Mouse (Mus musculus) G1E-ER4 (cell line): Measurements from ENCODE around the gene Ston2. TPM values are rescaled to one million over a fixed set of nuclear protein-coding genes. Genes with fewer than 3 reads are reported as not detected.

ENCODE experiments used
- GATA1 ChIP-seq: IDR thresholded peaks from one replicate; pipeline ENCODE4 v1.8.0; 2012; ENCODE audit warnings: low read length, inconsistent platforms
- polyA plus RNA-seq: library from polyadenylated mRNA; stranded (reverse); fragments of >175 nt; gene quantifications from 2 replicates; pipeline ENCODE4 v1.2.3, GENCODE M21; 2012

Ston2 gene
- polyA plus RNA-seq, 1 experiment = 33.0 TPM

GRCm38 (mm10) chr12:91668529-91669245 lies 119.5 kb downstream of the Ston2 start:
- TF ChIP-seq GATA1 = no peak

GRCm38 (mm10) chr12:91667741-91668140 lies 120.4 kb downstream of the Ston2 start:
- no peak for TF ChIP-seq GATA1

- TF ChIP-seq GATA1 = no peak
Observed at GRCm38 (mm10) chr12:91666607-91667006, 121.6 kb downstream of the Ston2 start.

- TF ChIP-seq GATA1 = no peak
Observed at GRCm38 (mm10) chr12:91665431-91665830, 122.8 kb downstream of the Ston2 start.

GRCm38 (mm10) chr12:91663260-91663659 lies 124.9 kb downstream of the Ston2 start:
- no peak for TF ChIP-seq GATA1

GRCm38 (mm10) chr12:91662844-91663243 lies 125.3 kb downstream of the Ston2 start:
- no peak for TF ChIP-seq GATA1

- TF ChIP-seq GATA1 = no peak
Observed at GRCm38 (mm10) chr12:91660640-91661417, 127.4 kb downstream of the Ston2 start.

- no peak for TF ChIP-seq GATA1
Observed at GRCm38 (mm10) chr12:91654399-91655122, 133.6 kb downstream of the Ston2 start.

GRCm38 (mm10) chr12:91648426-91648825 lies 139.8 kb downstream of the Ston2 start:
- TF ChIP-seq GATA1 = no peak

GRCm38 (mm10) chr12:91645361-91646123 lies 142.6 kb downstream of the Ston2 start:
- TF ChIP-seq GATA1 = no peak

- TF ChIP-seq GATA1 = no peak
Observed at GRCm38 (mm10) chr12:91643221-91643620, 145.0 kb downstream of the Ston2 start.

- TF ChIP-seq GATA1 = no peak
Observed at GRCm38 (mm10) chr12:91642426-91643093, 145.6 kb downstream of the Ston2 start.

GRCm38 (mm10) chr12:91641631-91642141 lies 146.5 kb downstream of the Ston2 start:
- no peak for TF ChIP-seq GATA1

- TF ChIP-seq GATA1 = no peak
Observed at GRCm38 (mm10) chr12:91641133-91641532, 147.1 kb downstream of the Ston2 start.

GRCm38 (mm10) chr12:91640712-91641111 lies 147.5 kb downstream of the Ston2 start:
- TF ChIP-seq GATA1 = no peak
